Mouse (Mus musculus) myocyte (in vitro differentiated cells): ENCODE data around the gene BC048679.

Experiments used
- MAX ChIP-seq: IDR thresholded peaks from one replicate; pipeline ENCODE4 v1.6.1; 2011; ENCODE audit warnings: low read depth, mild to moderate bottlenecking, control low read depth
- MYOD1 ChIP-seq, 3 experiments: IDR thresholded peaks; one replicate each; pipeline ENCODE4 v1.6.1; 2011; ENCODE audit warnings: control low read depth in 2 of 3, low read depth in 2 of 3, mild to moderate bottlenecking in 2 of 3, moderate library complexity in 1 of 3; ENCODE audit not compliant: insufficient read length in 2 of 3, control insufficient read depth in 1 of 3
- POLR2A ChIP-seq: IDR thresholded peaks from one replicate; pipeline ENCODE4 v1.6.1; 2011; ENCODE audit warnings: low read depth, mild to moderate bottlenecking, control low read depth, moderate library complexity; ENCODE audit not compliant: insufficient read length
- POLR2AphosphoS2 ChIP-seq: IDR thresholded peaks from one replicate; pipeline ENCODE4 v1.6.1; 2011; ENCODE audit warnings: low read depth, control low read depth; ENCODE audit not compliant: insufficient read length
- SRF ChIP-seq: IDR thresholded peaks from one replicate; pipeline ENCODE4 v1.6.1; 2011; ENCODE audit warnings: low read depth; ENCODE audit not compliant: control insufficient read depth, insufficient read length
- USF1 ChIP-seq: IDR thresholded peaks from one replicate; pipeline ENCODE4 v1.6.1; 2011; ENCODE audit warnings: low read depth, mild to moderate bottlenecking, control low read depth, moderate library complexity

DNA sequence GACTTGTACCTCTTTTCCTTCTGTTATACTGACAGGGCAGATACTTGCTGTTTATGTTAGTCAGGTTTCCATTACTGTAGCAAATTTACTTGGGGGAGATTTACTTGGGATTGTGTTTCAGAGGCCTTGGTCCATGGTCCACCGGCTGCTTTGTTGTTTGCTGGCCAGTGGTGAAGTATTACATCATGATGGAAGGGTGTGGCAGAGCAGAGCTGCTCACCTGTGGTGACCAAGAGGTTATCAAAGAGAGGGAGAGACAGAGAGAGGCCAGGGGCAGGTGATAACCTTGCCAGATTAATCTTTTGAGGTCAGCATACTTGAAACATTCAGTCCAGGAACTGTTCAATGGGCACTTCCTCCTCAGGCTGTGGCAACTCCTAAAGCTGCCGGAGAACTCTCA is 3.0 kb upstream of the BC048679 start:
- TF ChIP-seq MYOD1 (IDR thresholded peaks at IDR 0.05; ENCODE audit: control insufficient read depth in 1 of 3, insufficient read length in 2 of 3, low read depth in 2 of 3) (no peak), POLR2A (no peak), USF1 (no peak), POLR2AphosphoS2 (no peak), SRF (no peak), MAX (no peak)
